Mouse (Mus musculus): ENCODE results near the gene Tubb5. TPM values are rescaled to one million over a fixed set of nuclear protein-coding genes. Genes with fewer than 3 reads are reported as not detected.

The Tubb5 gene
- total and polyA plus RNA-seq, 2 experiments from 2014 or later, result 1,606 to 3,326 TPM

GRCm38 (mm10) chr17:35832400-35833238 is 5.5 kb downstream of the Tubb5 start:
- no peak overlapping the region for H3K4me2 ChIP-seq (ENCODE audit: low read depth, low read length)
- ATAC-seq (no peak), DNase-seq (ENCODE audit: low spot score) (peak; percentile 30)
- TF ChIP-seq CTCF (IDR thresholded peaks at IDR 0.05; ENCODE audit: low read depth), result no peak
- 66% methylated on average over 8 of the region's 8 CpGs for WGBS
- H3K9ac ChIP-seq (replicated peaks; ENCODE audit: low read length), result no peak overlapping the region
- H3K36me3 ChIP-seq (ENCODE audit: insufficient read depth, low read length), result peaks cover 28% of the 10 kb centered on the region
- H3K27ac ChIP-seq, result no peak overlapping the region
- H3K9me3 ChIP-seq (ENCODE audit: low read length), result no peaks in the 10 kb centered on the region
- no peaks in the 10 kb centered on the region for H3K27me3 ChIP-seq (ENCODE audit: insufficient read depth, low read length)
- peaks cover 13% of the 10 kb centered on the region; the same call in 1 of the 2 replicates for H3K4me1 ChIP-seq (ENCODE audit: insufficient read depth, low read length)
- no peak overlapping the region for H3K4me3 ChIP-seq (ENCODE audit: low read length)

GRCm38 (mm10) chr17:35829737-35830136 is 8.4 kb downstream of the Tubb5 start:
- Histone ChIP-seq H3K36me3 (ENCODE audit: insufficient read depth, low read length) (peaks cover 20% of the 10 kb centered on the region), H3K9ac (replicated peaks; ENCODE audit: low read length) (no peak overlapping the region)
- 3% methylated on average over 21 of the region's 21 CpGs for WGBS

GRCm38 (mm10) chr17:35825109-35825850 is 12.8 kb downstream of the Tubb5 start:
- no peak for ATAC-seq
- Histone ChIP-seq H3K4me3 (ENCODE audit: low read length) (no peak overlapping the region), H3K4me2 (ENCODE audit: low read depth, low read length) (no peak overlapping the region), H3K9me3 (ENCODE audit: low read length) (no peaks in the 10 kb centered on the region), H3K36me3 (ENCODE audit: insufficient read depth, low read length) (0 out of 2 replicates have a peak, but pooled peaks cover 5% of the 10 kb centered on the region), H3K27me3 (ENCODE audit: insufficient read depth, low read length) (no peaks in the 10 kb centered on the region), H3K27ac (no peak overlapping the region), H3K9ac (replicated peaks; ENCODE audit: low read length) (no peak overlapping the region), H3K4me1 (ENCODE audit: insufficient read depth, low read length) (peaks cover 4% of the 10 kb centered on the region)
- WGBS, result 92% methylated on average over 13 of the region's 13 CpGs
- no peak for DNase-seq (ENCODE audit: low spot score)
- TF ChIP-seq CTCF (IDR thresholded peaks at IDR 0.05; ENCODE audit: low read depth), result no peak

More at GRCm38 (mm10) chr17:35829737-35830136, 8.4 kb downstream of the Tubb5 start:
- Histone ChIP-seq H3K9me3 (ENCODE audit: low read length) (no peaks in the 10 kb centered on the region), H3K4me3 (ENCODE audit: low read length) (no peak overlapping the region), H3K4me1 (ENCODE audit: insufficient read depth, low read length) (peaks cover under 1% of the 10 kb centered on the region; the same call in 1 of the 2 replicates), H3K4me2 (ENCODE audit: low read depth, low read length) (no peak overlapping the region), H3K27me3 (ENCODE audit: insufficient read depth, low read length) (no peaks in the 10 kb centered on the region), H3K27ac (no peak overlapping the region)
- DNase-seq (ENCODE audit: low spot score) (peak; percentile 87), ATAC-seq (peak; percentile 52)
- peak; percentile 91 for TF ChIP-seq CTCF (IDR thresholded peaks at IDR 0.05; ENCODE audit: low read depth)

- H3K27me3 ChIP-seq (ENCODE audit: insufficient read depth, low read length), result no peaks in the 10 kb centered on the region
- H3K4me2 ChIP-seq (ENCODE audit: low read depth, low read length), result peak overlapping the region; percentile 91
- DNase-seq (ENCODE audit: low spot score) (no peak), ATAC-seq (no peak)
- no peaks in the 10 kb centered on the region for H3K9me3 ChIP-seq (ENCODE audit: low read length)
- 0 out of 2 replicates have a peak overlapping the region, but pooled peaks have one; percentile 82 for H3K27ac ChIP-seq
- TF ChIP-seq CTCF (IDR thresholded peaks at IDR 0.05; ENCODE audit: low read depth), result peak; percentile 47
- 0 out of 2 replicates have a peak, but pooled peaks cover 5% of the 10 kb centered on the region for H3K36me3 ChIP-seq (ENCODE audit: insufficient read depth, low read length)
- H3K9ac ChIP-seq (replicated peaks; ENCODE audit: low read length), result peak overlapping the region; percentile 77; the same call in 1 of the 2 replicates
- H3K4me1 ChIP-seq (ENCODE audit: insufficient read depth, low read length), result peaks cover 4% of the 10 kb centered on the region
- H3K4me3 ChIP-seq (ENCODE audit: low read length), result peak overlapping the region; percentile 70
- 69% methylated on average over 7 of the region's 7 CpGs for WGBS
Measured at GRCm38 (mm10) chr17:35824402-35824801, 13.7 kb downstream of the Tubb5 start.

GRCm38 (mm10) chr17:35822964-35823937 is 14.9 kb downstream of the Tubb5 start, which contains the start of gene Flot1:
Gene Flot1 (plus strand): TSS chr17:35823230.
- no peaks in the 10 kb centered on the region for H3K27me3 ChIP-seq (ENCODE audit: insufficient read depth, low read length)
- peak within 1 kb of the TSS; percentile 70 for H3K4me3 ChIP-seq (ENCODE audit: low read length)
- under 1% methylated on average over 39 of the region's 47 CpGs for WGBS
- peak within 1 kb of the TSS; percentile 77 for H3K9ac ChIP-seq (replicated peaks; ENCODE audit: low read length)
- peaks cover 4% of the 10 kb centered on the region for H3K4me1 ChIP-seq (ENCODE audit: insufficient read depth, low read length)
- H3K36me3 ChIP-seq (ENCODE audit: insufficient read depth, low read length), result 0 out of 2 replicates have a peak, but pooled peaks cover 5% of the 10 kb centered on the region
- peak; percentile 15; the same call in 1 of the 2 replicates for TF ChIP-seq CTCF (IDR thresholded peaks at IDR 0.05; ENCODE audit: low read depth)
- H3K4me2 ChIP-seq (ENCODE audit: low read depth, low read length), result peak within 1 kb of the TSS; percentile 91
- peak within 1 kb of the TSS; percentile 82 for H3K27ac ChIP-seq
- no peaks in the 10 kb centered on the region for H3K9me3 ChIP-seq (ENCODE audit: low read length)
- DNase-seq (ENCODE audit: low spot score) (peak; percentile 92), ATAC-seq (peak; percentile 88)

All from hindbrain, postnatal 0 days (tissue).